Mouse (Mus musculus): ENCODE data around the gene H2-Q10. TPM values are rescaled to one million over a fixed set of nuclear protein-coding genes. Genes with fewer than 3 reads are reported as not detected.
"Not testable (repeated sequence)": the region's sequence is repeated elsewhere in the genome, so short reads cannot be mapped to it uniquely, and the experiment has no call there.

The H2-Q10 gene
- polyA plus RNA-seq, 1 experiment from 2014 or later = 0.58 TPM

- H3K4me3 ChIP-seq; H3K27ac ChIP-seq; H3K4me2 ChIP-seq; H3K36me3 ChIP-seq; H3K9me3 ChIP-seq (replicated peaks); H3K27me3 ChIP-seq; H3K9ac ChIP-seq; ATAC-seq (replicated peaks; ENCODE audit: insufficient number of reproducible peaks, insufficient read depth, low FRiP score, low read depth); H3K4me1 ChIP-seq (replicated peaks): not testable (repeated sequence)
- 70% methylated on average over 3 of the region's 9 CpGs for WGBS
These were observed 9.2 kb upstream of the H2-Q10 start for GRCm38 (mm10) chr17:35460513-35461341.

- not testable (repeated sequence) for H3K9me3 ChIP-seq (replicated peaks); H3K4me3 ChIP-seq; H3K9ac ChIP-seq; H3K27ac ChIP-seq; H3K36me3 ChIP-seq; ATAC-seq (replicated peaks; ENCODE audit: insufficient number of reproducible peaks, insufficient read depth, low FRiP score, low read depth); H3K4me2 ChIP-seq
- H3K27me3 ChIP-seq = peaks cover 28% of the 10 kb centered on the region
- WGBS = 5% methylated on average over 8 of the region's 8 CpGs
- peaks cover 16% of the 10 kb centered on the region for H3K4me1 ChIP-seq (replicated peaks)
These were observed 4.2 kb upstream of the H2-Q10 start for GRCm38 (mm10) chr17:35465651-35466050.

GRCm38 (mm10) chr17:35468936-35469335 lies 953 bp upstream of the H2-Q10 start:
- H3K9ac ChIP-seq; H3K4me3 ChIP-seq; H3K4me2 ChIP-seq; ATAC-seq (replicated peaks; ENCODE audit: insufficient number of reproducible peaks, insufficient read depth, low FRiP score, low read depth); H3K36me3 ChIP-seq; H3K27ac ChIP-seq; H3K9me3 ChIP-seq (replicated peaks): not testable (repeated sequence)
- Histone ChIP-seq H3K4me1 (replicated peaks) (peaks cover 18% of the 10 kb centered on the region), H3K27me3 (peaks cover 39% of the 10 kb centered on the region)
- WGBS = 36% methylated on average over 3 of the region's 3 CpGs

- no peak overlapping the region for H3K9ac ChIP-seq
- no peaks in the 10 kb centered on the region for H3K27me3 ChIP-seq
- WGBS = 1% methylated on average over 9 of the region's 9 CpGs
- H3K4me1 ChIP-seq (replicated peaks) = peaks cover 4% of the 10 kb centered on the region; the same call in 1 of the 2 replicates
- ATAC-seq (replicated peaks; ENCODE audit: insufficient number of reproducible peaks, insufficient read depth, low FRiP score, low read depth) = no peak
- no peaks in the 10 kb centered on the region for H3K9me3 ChIP-seq (replicated peaks)
- no peak overlapping the region for H3K4me3 ChIP-seq
- no peak overlapping the region for H3K27ac ChIP-seq
- H3K4me2 ChIP-seq = no peak overlapping the region
- H3K36me3 ChIP-seq = no peaks in the 10 kb centered on the region
These were observed 14.2 kb downstream of the H2-Q10 start for GRCm38 (mm10) chr17:35484066-35484465.

GRCm38 (mm10) chr17:35485702-35486101 lies 15.8 kb downstream of the H2-Q10 start:
- H3K27ac ChIP-seq = peak overlapping the region; percentile 57
- H3K36me3 ChIP-seq = no peaks in the 10 kb centered on the region
- WGBS = 21% methylated on average over 4 of the region's 4 CpGs
- no peaks in the 10 kb centered on the region for H3K9me3 ChIP-seq (replicated peaks)
- H3K4me3 ChIP-seq = no peak overlapping the region
- peaks cover 4% of the 10 kb centered on the region; the same call in 1 of the 2 replicates for H3K4me1 ChIP-seq (replicated peaks)
- peaks cover 8% of the 10 kb centered on the region; the same call in 1 of the 2 replicates for H3K27me3 ChIP-seq
- no peak overlapping the region for H3K9ac ChIP-seq
- no peak overlapping the region for H3K4me2 ChIP-seq
- peak; percentile 72 for ATAC-seq (replicated peaks; ENCODE audit: insufficient number of reproducible peaks, insufficient read depth, low FRiP score, low read depth)

GRCm38 (mm10) chr17:35486726-35487125 lies 16.8 kb downstream of the H2-Q10 start:
- no peaks in the 10 kb centered on the region for H3K9me3 ChIP-seq (replicated peaks)
- no peak for ATAC-seq (replicated peaks; ENCODE audit: insufficient number of reproducible peaks, insufficient read depth, low FRiP score, low read depth)
- WGBS = 46% methylated on average over 10 of the region's 10 CpGs

GRCm38 (mm10) chr17:35488041-35488440 lies 18.2 kb downstream of the H2-Q10 start:
- Histone ChIP-seq H3K27me3 (peaks cover 8% of the 10 kb centered on the region; the same call in 1 of the 2 replicates), H3K36me3 (no peaks in the 10 kb centered on the region), H3K9ac (no peak overlapping the region), H3K9me3 (replicated peaks) (no peaks in the 10 kb centered on the region), H3K4me3 (no peak overlapping the region), H3K4me1 (replicated peaks) (peaks cover 4% of the 10 kb centered on the region; the same call in 1 of the 2 replicates), H3K27ac (no peak overlapping the region), H3K4me2 (no peak overlapping the region)
- 89% methylated on average over 2 of the region's 2 CpGs for WGBS
- ATAC-seq (replicated peaks; ENCODE audit: insufficient number of reproducible peaks, insufficient read depth, low FRiP score, low read depth) = no peak

More at GRCm38 (mm10) chr17:35486726-35487125, 16.8 kb downstream of the H2-Q10 start:
- Histone ChIP-seq H3K4me1 (replicated peaks) (peaks cover 4% of the 10 kb centered on the region; the same call in 1 of the 2 replicates), H3K4me3 (no peak overlapping the region), H3K27me3 (peaks cover 8% of the 10 kb centered on the region; the same call in 1 of the 2 replicates), H3K4me2 (no peak overlapping the region), H3K36me3 (no peaks in the 10 kb centered on the region), H3K9ac (no peak overlapping the region), H3K27ac (no peak overlapping the region)

GRCm38 (mm10) chr17:35490320-35490719 lies 20.4 kb downstream of the H2-Q10 start:
- peaks cover 8% of the 10 kb centered on the region; the same call in 1 of the 2 replicates for H3K27me3 ChIP-seq
- no peak overlapping the region for H3K27ac ChIP-seq
- 75% methylated on average over 5 of the region's 5 CpGs for WGBS
- no peak overlapping the region for H3K4me2 ChIP-seq
- no peak overlapping the region for H3K4me3 ChIP-seq
- no peak for ATAC-seq (replicated peaks; ENCODE audit: insufficient number of reproducible peaks, insufficient read depth, low FRiP score, low read depth)
- H3K9me3 ChIP-seq (replicated peaks) = no peaks in the 10 kb centered on the region
- peaks cover 4% of the 10 kb centered on the region; the same call in 1 of the 2 replicates for H3K4me1 ChIP-seq (replicated peaks)
- no peak overlapping the region for H3K9ac ChIP-seq
- no peaks in the 10 kb centered on the region for H3K36me3 ChIP-seq

GRCm38 (mm10) chr17:35497124-35497523 lies 27.2 kb downstream of the H2-Q10 start:
- H3K27ac ChIP-seq = no peak overlapping the region
- no peaks in the 10 kb centered on the region for H3K36me3 ChIP-seq
- no peaks in the 10 kb centered on the region for H3K4me1 ChIP-seq (replicated peaks)
- H3K27me3 ChIP-seq = peaks cover 4% of the 10 kb centered on the region; the same call in 1 of the 2 replicates
- H3K9me3 ChIP-seq (replicated peaks) = no peaks in the 10 kb centered on the region
- H3K9ac ChIP-seq = no peak overlapping the region
- H3K4me2 ChIP-seq = no peak overlapping the region
- ATAC-seq (replicated peaks; ENCODE audit: insufficient number of reproducible peaks, insufficient read depth, low FRiP score, low read depth) = no peak
- H3K4me3 ChIP-seq = no peak overlapping the region
- 92% methylated on average over 7 of the region's 7 CpGs for WGBS

GRCm38 (mm10) chr17:35502226-35502625 lies 32.3 kb downstream of the H2-Q10 start:
- H3K36me3 ChIP-seq = no peaks in the 10 kb centered on the region
- 13% methylated on average over 6 of the region's 6 CpGs for WGBS
- peaks cover 37% of the 10 kb centered on the region for H3K27me3 ChIP-seq
- H3K4me1 ChIP-seq (replicated peaks) = no peaks in the 10 kb centered on the region
- no peak overlapping the region for H3K27ac ChIP-seq
- no peaks in the 10 kb centered on the region for H3K9me3 ChIP-seq (replicated peaks)
- H3K4me3 ChIP-seq = no peak overlapping the region
- no peak for ATAC-seq (replicated peaks; ENCODE audit: insufficient number of reproducible peaks, insufficient read depth, low FRiP score, low read depth)
- no peak overlapping the region for H3K4me2 ChIP-seq
- no peak overlapping the region for H3K9ac ChIP-seq

- WGBS = 55% methylated on average over 5 of the region's 5 CpGs
- Histone ChIP-seq H3K9ac (no peak overlapping the region), H3K36me3 (no peaks in the 10 kb centered on the region), H3K4me3 (no peak overlapping the region), H3K9me3 (replicated peaks) (no peaks in the 10 kb centered on the region), H3K27me3 (peaks cover 41% of the 10 kb centered on the region), H3K27ac (no peak overlapping the region), H3K4me1 (replicated peaks) (no peaks in the 10 kb centered on the region), H3K4me2 (no peak overlapping the region)
- ATAC-seq (replicated peaks; ENCODE audit: insufficient number of reproducible peaks, insufficient read depth, low FRiP score, low read depth) = no peak
These were observed 32.9 kb downstream of the H2-Q10 start for GRCm38 (mm10) chr17:35502762-35503161.

- Histone ChIP-seq H3K4me3 (no peak overlapping the region), H3K9ac (no peak overlapping the region), H3K9me3 (replicated peaks) (no peaks in the 10 kb centered on the region), H3K4me2 (no peak overlapping the region), H3K36me3 (no peaks in the 10 kb centered on the region), H3K27ac (no peak overlapping the region), H3K4me1 (replicated peaks) (no peaks in the 10 kb centered on the region), H3K27me3 (peaks cover 49% of the 10 kb centered on the region)
- WGBS = 29% methylated on average over 5 of the region's 5 CpGs
- ATAC-seq (replicated peaks; ENCODE audit: insufficient number of reproducible peaks, insufficient read depth, low FRiP score, low read depth) = no peak
These were observed 34.0 kb downstream of the H2-Q10 start for GRCm38 (mm10) chr17:35503849-35504248.
